Mouse (Mus musculus): ENCODE results near the gene Axl.
"Not testable (repeated sequence)": the region's sequence is repeated elsewhere in the genome, so short reads cannot be mapped to it uniquely, and the experiment has no call there.

Axl gene

DNA sequence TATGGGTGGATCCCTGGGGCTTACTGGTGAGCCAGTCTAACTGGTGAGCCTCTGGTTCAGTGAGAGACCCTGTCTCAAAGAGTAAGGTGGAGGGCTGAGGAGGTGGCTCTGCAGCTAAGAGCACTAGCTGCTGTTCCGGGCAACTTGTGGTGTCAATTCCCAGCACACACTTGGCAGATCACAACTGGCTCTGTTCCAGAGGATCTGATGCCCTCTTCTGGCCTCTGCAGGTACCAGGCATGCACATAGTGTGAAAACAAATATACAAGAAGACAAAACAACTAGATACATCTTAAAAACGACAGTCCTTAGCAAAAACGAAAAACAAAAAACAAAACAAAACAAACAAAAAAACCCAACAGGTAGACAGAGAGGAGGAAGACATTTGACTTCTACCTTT is 5.2 kb upstream of the Axl start:
- peak; percentile 57 for DNase-seq (ENCODE audit: low spot score)

DNA sequence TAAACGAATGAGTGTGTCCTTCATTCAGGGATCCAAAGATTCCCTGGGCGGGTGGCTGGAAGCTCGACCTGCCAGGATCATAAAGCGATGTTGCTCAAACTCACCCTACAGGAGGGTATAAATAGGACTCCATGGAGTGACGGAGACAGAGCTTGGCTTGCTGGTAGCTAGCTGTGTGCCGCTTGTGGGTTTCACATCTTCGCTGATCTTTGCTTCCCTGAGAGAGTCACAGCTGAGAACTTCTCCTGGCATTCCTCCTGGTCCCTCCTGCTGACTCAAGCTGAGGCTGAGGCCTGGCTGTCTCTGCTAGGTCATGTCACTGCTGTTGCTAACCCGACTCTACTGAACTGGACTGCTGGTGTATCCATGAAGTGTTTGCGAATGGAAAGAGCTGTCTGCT is 4.5 kb upstream of the Axl start:
- not testable (repeated sequence) for DNase-seq (ENCODE audit: low spot score)

DNA sequence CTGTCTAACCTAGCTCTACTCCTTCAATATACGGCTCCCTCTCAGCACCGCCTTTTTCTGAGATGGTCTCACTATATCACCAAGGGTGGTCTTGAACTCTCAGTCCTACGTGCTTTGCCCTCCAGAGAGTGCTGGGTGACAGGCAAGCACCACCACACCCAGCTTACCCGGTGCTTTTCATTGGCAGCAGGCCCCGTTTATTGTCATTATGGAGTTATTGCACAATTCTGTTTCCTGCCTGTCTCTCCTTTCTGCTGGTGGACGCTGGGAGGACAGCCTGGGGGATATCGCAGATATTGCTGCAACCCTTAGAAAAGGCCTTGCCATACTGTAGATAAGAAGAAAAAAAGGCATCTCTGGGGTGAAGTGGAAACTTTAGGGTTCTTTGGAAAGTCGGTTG is 2.1 kb upstream of the Axl start:
- peak; percentile 38 for DNase-seq (ENCODE audit: low spot score)

DNA sequence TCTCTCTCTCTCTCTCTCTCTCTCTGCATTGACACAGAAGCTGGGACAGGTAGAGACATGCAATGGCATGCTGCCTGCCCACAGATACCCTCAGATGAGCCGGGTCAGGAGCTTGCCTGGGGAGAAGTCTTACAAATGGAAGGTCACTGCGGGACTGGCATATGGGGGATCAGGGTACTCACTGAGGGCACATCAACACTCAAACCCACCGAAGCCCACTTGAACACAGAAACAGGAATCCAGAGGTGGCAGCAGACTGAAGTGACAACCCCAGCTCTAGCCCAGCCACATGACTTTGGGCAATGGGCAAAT is 580 bp upstream of the Axl start:
- DNase-seq (ENCODE audit: low spot score) = no peak

DNA sequence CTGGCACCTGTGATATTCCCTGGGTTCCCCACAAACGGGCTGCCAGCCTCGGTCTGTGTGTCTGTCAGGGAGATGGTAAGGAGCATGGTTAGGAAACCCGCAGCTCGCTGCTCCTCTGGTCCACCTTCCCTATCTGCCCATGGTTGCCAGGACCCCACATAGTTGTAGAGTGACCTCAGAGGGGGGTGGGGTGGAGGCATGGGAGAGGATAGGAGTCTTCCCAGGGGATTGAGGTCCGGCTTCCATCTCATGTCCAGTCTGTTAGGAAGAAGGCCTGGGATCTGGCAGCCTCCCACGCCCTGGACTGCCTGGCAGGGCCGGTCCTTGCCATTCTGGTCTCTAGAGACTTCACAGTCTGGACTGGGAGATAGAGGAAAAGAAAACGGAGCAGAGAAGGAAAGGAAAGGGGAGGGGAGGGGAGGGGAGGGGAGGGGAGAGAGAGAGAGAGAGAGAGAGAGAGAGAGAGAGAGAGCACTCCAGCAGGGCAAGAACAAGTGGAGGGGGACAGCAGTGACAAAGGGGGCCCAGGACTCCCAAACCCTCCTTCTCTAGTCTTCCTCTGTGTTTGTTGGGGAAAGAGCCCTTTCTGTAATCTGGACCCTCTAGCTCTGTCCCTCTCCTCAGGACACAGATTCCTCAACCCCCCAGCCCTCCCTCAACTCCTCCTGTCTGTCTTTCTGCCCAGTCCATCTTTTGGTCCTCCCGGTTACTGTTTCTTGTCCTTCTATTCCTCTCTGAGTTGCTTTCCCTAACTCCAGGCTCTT is 867 bp downstream of the Axl start:
- no peak for DNase-seq (ENCODE audit: low spot score)

DNA sequence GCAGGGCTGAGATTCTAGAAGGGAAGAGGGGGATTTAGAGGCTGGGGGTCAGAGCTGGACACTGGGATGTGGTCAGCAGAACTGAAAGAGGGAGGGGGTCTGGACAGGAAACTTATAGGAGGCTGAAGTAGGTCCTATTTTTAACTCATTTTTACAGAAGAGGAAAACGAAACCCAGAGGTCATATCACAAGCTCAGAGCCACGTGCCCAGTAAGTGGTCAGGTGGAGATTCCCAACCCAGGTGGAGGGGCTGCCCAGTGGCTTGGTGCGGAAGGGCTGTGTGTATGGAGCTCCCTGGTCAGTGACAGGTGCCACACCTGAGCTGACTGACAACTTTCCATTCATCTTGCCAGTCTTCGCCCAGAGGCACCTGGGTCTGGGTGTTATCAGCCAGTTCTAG is 1.5 kb downstream of the Axl start:
- DNase-seq (ENCODE audit: low spot score) = no peak

DNA sequence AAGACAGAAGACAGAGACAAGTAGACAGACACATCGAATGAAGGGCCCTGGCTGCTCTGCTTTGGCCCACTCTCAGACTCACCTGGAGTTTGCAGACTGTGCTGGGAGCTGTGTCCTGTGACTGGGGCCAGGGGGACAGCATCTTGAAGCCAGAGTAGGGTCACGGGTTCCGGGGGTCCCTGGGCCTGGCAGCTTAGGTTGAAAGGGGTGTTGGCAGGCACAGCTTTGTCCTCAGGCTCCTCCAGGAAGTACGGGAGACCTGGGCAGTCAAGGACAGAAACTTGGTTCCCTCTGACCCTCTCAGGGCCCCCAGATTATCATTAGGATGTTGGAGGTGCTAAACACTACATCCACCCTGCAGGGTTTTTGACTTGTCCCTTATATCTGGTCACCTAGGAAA is 2.8 kb downstream of the Axl start:
- no peak for DNase-seq (ENCODE audit: low spot score)

DNA sequence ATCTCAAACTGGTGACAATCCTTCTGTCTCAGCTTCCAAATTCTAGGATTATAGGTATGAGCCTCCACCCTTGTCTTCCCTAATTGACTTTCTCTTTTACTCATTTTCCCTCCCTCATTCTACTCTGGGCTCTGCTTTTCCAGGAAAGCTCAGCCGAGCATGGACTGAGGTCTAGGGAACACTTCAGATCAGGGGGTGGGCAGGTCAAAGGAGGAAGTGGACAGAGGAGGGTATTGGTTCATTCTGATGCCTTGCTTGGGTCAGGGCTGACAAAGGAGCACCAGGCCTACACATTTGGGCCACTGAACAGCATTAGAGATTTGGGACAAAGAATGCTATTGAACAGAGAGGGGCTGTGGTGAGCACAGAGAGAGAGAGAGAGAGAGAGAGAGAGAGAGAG is 3.7 kb downstream of the Axl start:
- DNase-seq (ENCODE audit: low spot score) = no peak

DNA sequence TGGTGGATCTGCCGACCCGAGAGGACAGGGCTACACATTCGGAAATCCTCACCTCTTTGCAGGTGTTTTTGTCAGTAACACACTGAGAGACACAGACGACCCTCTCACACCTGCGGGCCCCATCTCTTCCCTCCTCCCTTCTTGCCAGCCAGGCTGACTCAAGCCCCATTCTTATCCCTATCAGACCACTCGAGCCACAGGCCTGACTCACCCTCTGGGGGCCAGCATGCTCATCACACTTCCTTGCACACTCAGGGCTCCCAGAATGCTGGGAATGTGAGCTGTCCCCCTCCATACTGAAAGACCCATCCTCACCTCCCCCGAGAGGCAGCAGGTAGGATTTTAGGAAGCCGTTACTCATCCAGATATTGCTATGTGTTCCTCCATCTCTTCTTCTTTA is 4.8 kb downstream of the Axl start:
- DNase-seq (ENCODE audit: low spot score) = no peak

DNA sequence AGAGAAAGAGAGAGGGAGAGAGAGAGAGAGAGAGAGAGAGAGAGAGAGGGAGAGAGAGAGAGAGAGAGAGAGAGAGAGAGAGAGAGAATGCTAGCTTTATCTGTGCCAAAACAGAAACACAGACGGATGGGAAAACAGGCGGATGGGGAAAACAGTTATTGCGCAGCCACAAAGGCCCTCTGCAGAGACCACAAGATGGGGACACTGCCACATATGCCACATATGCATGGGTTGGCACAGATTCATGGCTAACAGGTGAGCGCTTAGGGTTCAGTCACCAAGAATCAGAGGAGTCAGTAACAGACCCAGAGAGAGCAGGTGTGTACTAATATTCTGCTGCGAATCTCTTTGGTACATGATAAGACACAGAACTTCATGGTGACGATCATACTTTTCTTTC is 5.8 kb downstream of the Axl start:
- DNase-seq (ENCODE audit: low spot score) = no peak

DNA sequence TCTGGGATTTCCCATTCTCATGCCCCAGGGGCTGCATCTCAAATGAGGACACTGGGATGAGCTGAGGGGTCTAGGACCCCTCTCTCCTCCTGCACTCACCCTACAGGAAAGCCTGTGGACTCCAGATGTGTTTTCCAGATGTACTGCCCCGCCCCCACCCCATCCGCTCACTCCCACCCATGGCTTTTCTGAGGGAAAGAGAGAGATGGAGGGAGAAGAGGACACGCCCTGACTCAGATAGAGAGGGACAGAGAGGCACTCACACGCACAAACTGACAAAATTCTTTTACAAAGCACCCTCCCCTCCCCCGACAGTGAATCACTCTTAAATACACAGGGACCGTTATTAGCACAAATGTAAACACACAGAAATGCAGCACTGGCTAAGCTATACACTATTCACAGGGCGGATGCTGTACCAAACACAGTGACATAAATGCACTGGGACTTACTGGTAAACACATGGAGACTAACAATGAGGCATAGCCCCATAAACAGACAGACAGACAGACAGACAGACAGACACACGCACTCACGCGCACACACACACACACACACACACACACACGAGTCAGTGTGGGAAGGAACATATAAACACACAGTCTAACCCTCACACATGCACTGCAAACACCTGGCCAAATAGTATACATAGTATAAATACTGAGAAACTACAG is 6.4 kb downstream of the Axl start:
- peak; percentile 21 for DNase-seq (ENCODE audit: low spot score)

DNA sequence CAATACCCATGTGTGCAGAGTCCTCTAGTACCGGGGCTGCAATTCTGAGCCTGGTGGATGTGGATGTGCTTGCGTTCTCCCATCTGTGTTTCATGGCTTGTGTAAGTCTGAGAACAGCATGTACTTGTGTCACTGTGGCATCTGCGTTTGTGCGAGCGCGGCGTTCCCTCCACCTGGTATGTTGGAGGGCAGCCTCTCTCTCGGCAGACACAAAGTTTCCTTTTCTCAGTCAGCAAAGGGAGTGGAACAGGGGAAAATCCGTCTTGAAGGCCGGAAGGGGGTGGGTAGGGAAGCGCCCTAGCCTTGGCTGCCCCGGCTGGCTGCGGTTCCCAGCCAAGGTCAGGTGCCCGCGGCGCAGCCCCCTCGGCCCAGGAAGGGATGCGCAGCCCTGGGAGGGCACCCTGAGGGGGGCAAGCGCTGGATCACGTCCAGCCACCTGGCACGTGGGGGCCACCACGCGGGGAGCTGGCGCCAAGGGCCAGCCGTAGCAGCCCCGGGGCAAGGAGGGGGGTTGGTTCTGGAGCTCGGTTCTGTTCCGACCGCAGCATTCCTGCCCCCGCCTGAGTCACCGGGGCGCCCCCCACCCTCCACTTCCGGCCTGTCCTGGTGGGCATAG is 7.1 kb downstream of the Axl start:
- DNase-seq (ENCODE audit: low spot score) = peak; percentile 31

DNA sequence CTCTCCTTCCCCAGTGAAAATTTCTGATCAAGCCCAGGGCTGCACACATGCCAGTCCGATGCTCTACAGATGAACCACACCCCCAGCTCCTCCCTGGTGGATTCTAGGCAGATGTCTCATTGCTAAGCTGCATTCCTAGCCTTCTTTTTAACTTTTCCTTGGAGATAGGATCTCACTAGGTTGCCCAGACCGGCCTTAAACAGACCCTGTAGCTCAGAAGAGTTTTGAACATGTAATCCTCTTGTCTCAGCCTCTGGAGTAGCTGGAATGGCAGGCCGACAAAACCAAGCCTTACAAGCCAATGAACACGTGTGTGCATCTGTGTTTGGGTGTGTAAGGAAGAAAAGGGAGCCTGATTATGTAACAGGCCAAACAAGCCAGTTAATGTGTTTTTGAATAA is 7.8 kb downstream of the Axl start:
- no peak for DNase-seq (ENCODE audit: low spot score)

DNA sequence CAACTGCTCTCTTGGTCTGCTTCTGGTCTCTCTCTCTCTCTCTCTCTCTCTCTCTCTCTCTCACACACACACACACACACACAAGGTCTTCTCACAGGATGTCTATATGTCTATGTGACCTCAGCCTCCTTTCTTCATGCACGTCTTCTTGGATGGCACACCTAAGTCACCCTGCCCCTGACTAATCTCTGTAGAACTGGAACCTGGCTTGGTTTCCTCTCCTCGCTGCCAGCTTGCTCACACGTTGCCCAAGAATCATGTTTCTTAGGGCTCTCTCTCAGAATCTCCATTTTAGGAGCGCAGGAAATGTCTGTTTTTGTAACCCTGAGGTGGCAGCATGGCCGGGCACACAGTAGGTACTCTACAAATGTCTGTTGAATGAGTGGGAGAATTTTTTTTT is 8.5 kb downstream of the Axl start:
- DNase-seq (ENCODE audit: low spot score) = no peak

DNA sequence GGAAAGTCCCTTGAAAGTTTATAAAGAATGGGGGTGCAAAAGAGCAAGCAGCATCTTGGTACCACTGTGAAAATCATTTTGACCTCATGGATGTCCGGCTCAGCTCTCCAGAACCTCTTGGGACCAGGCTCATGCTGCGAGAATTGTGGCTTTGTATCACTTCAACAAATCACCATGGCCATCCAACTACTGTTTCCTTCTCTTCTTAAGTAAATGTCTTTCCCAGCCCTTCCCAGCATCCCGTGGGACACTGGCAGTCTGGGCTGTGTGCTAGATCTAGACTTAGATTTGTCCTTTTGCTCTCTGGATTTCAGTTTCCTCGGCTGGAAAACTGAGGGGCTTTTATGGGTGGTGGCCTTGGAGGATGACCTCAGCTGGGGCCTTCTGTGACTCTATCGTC is 20.3 kb downstream of the Axl start:
- no peak for DNase-seq (ENCODE audit: low spot score)

DNA sequence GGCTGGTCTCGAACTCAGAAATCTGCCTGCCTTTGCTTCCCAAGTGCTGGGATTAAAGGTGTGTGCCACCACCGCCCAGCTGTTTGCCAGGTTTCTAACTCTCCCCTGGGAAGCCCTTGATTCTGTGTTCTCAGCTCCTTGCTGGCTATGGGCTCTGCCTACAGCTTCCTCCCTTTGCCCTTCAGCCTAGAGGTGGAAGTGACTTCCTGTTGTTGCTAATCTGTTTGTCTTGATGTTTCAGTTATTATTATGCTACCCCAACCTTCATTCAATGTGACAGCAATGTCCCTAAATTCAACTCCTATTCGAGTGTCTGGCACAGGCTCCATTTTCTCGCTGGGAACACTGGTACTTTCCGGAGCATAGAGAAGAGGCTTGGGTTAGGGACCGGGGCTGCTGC is 22.4 kb downstream of the Axl start:
- DNase-seq (ENCODE audit: low spot score) = no peak

DNA sequence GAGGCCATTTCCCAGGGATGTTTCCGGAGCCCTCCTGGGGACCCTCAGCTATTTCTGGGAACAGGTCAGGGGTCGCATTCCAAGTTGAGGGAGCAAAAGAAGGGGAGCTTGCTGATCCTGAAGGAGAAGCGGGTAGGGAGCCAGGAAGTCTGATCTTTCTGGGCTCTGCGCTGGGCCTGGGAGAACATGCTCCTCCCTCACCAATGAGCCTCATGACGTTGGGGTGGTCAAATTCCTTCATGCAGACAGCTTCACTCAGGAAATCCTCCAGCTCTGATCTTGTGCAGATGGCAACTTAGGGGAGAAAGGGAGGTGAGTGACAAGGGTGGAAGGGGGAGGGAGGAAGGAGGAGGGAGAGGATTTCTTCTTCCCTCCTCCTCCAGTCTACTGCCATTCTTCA is 24.3 kb downstream of the Axl start:
- no peak for DNase-seq (ENCODE audit: low spot score)

DNA sequence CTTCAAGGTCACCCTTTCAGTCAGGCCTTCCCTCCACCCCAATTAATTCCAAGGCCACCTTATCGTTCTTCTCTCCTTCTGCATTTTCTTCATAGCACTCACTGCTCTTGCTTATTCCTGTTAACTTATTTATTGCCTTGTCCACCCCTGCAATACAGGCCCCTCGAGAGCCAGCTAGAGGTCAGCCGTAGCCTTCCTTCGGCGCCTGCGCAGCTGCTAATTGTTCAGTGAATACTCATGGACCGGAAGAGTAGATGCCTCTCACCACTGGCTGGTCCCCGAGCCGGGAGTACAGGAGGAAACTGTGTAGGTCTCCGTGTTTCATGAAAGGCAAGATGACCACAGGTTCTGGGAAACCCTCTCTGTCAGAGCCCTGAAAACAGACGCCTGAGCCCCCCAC is 24.8 kb downstream of the Axl start:
- DNase-seq (ENCODE audit: low spot score) = no peak

DNA sequence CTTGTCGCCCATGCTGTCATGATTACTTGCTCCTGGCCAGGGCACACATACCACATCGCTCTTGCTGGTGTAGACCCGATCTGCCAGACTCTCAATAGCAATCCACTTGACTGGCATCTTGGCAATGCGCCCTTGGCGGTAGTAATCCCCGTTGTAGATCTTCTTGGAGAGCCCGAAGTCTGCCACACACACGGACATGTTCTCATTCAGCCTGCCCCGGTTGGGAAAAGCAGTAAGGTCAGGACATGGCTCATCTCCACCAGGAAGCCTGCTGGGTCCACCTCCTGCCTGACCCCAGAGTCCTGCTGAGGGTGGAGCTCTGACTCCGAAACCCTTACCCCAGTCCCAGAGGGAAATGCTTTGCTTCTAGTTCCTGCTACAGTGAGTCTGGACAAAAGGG is 27.2 kb downstream of the Axl start:
- no peak for DNase-seq (ENCODE audit: low spot score)

DNA sequence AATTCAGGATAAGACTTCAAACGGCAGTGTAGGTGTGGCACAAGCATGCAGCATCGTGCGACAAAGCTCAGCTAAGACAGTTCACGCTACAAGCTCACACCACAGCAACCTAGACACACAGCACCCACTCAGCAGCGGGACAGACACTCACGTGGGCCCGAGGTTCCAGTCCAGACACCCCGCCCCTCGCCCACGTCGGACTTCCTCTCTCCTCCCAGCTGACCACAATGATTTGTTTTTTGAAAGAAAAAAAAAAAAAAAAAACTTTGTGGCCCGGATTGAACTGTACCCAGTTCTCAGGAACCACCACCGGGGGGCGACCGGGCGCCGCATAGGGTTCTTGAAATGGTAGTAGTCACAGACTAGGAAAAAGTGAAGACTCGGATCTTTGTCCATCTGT is 32.5 kb downstream of the Axl start:
- peak; percentile 93 for DNase-seq (ENCODE audit: low spot score)

DNA sequence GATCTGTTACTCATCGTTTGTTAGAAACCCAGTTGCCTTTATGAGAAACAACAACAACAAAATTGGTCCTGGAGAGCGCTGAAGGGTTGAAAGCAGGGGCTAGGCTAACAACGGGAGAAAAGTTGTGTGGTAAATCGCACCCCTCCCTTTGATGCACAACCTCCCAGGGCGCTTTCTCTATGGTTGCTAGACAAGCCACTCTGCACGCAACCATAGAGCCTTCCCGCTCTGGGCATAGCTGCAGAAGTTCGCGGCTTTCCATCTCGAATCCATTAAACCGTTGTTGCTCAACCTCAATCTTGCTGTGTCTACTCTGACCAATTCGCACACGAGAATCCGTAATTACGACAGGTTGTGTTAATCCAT is 33.1 kb downstream of the Axl start:
- no peak for DNase-seq (ENCODE audit: low spot score)

DNA sequence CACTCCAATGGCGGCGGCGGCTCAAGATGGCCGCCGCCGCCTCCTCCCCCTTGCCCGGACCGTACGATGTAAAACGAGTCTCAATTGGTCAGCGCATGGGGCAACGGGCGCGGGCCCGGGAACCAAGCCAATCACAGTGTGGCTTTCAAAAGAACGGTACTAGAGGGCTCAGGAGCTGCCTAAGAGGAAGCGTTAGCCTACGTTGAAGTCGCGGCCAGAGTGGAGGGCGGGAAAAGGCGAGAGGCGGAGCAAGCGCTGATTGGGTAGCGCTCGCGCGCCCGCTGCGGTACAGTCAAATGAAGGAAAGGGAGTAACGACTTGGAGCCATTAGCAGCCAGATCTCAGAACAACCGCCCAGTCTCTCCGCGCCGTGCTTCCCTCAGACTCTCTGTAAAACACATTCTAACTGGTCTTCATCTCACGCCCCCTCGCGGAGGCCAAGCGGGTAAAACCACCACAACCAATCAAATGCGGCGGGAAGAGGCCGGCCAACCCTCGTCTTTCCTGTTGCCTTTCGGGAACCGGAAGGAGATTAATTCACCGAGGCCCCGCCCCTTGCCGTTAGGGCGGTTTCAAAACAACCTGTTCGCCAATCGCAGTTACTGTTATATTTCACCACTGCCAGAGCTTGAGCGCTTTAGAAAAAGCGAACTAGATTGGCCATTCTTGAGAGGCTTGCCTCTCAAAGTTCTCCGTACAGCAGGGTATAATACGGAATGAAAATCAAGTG is 33.6 kb downstream of the Axl start, which contains the start of gene Hnrnpul1:
TSS of gene Hnrnpul1 (minus strand) at position 20 of the 730 bp plus-strand sequence.
- peak; percentile 99 for DNase-seq (ENCODE audit: low spot score)

DNA sequence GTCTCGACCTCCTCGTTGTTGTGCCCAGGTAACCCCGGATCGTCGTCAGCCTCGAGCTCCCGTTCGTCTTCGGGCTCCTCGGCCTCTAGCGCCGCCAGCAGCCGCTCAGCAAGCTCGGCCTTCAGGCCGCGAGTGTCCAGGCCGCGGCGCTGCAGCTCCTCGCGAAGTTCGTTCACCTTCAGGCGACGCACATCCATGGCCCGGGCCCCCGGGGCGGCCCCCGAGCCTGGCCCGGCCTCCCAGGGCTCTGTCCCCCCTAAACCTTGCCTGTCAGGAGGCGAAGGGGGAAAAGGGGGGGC is 34.1 kb downstream of the Axl start:
- DNase-seq (ENCODE audit: low spot score) = no peak
